Mouse (Mus musculus) adrenal gland, adult (tissue): ENCODE data around the gene Gstt3.
"Not testable (repeated sequence)": the region's sequence is repeated elsewhere in the genome, so short reads cannot be mapped to it uniquely, and the experiment has no call there.

Source experiments
- DNase-seq, 2 experiments: peaks; one replicate each; pipeline ENCODE4 v3.0.0; 2022 to 2023; ENCODE audit warnings: low spot score in 1 of 2; ENCODE audit not compliant: inconsistent age in 2 of 2

Gene Gstt3

GRCm38 (mm10) chr10:75779206-75780174 is 1.7 kb downstream of the Gstt3 start:
- peak in 1 of 2 experiments; percentile 44 for DNase-seq

GRCm38 (mm10) chr10:75777885-75778284 is 3.3 kb downstream of the Gstt3 start:
- no peak for DNase-seq

GRCm38 (mm10) chr10:75776562-75776961 is 4.7 kb downstream of the Gstt3 start:
- DNase-seq, result no peak

GRCm38 (mm10) chr10:75774587-75774986 is 6.6 kb downstream of the Gstt3 start:
- no peak for DNase-seq

GRCm38 (mm10) chr10:75774102-75774501 is 7.1 kb downstream of the Gstt3 start:
- peak in 1 of 2 experiments; percentile 33 for DNase-seq

GRCm38 (mm10) chr10:75772795-75773664 is 8.2 kb downstream of the Gstt3 start, which contains the start of gene Ddt:
Ddt (minus strand) TSS chr10:75773414.
- DNase-seq, result peak; percentile 88 to 93

GRCm38 (mm10) chr10:75767756-75768155 is 13.5 kb downstream of the Gstt3 start:
- DNase-seq, result not testable (repeated sequence)

GRCm38 (mm10) chr10:75766856-75767255 is 14.4 kb downstream of the Gstt3 start:
- DNase-seq, result no peak

- DNase-seq, result peak; percentile 72 to 91
Measured at GRCm38 (mm10) chr10:75764519-75765473, 16.4 kb downstream of the Gstt3 start.

GRCm38 (mm10) chr10:75763682-75764518 is 17.3 kb downstream of the Gstt3 start, which contains the start of gene Cabin1:
Cabin1 (minus strand) TSS chr10:75764341.
- peak; percentile 97 to 99 for DNase-seq

- DNase-seq, result no peak
Measured at GRCm38 (mm10) chr10:75762413-75762812, 18.8 kb downstream of the Gstt3 start.

GRCm38 (mm10) chr10:75760311-75760710 is 20.9 kb downstream of the Gstt3 start:
- DNase-seq, result no peak

GRCm38 (mm10) chr10:75756719-75757118 is 24.5 kb downstream of the Gstt3 start:
- no peak for DNase-seq

- DNase-seq, result peak; percentile 66 to 93
Measured at GRCm38 (mm10) chr10:75744017-75744416, 37.2 kb downstream of the Gstt3 start.

- no peak for DNase-seq
Measured at GRCm38 (mm10) chr10:75743369-75743768, 37.8 kb downstream of the Gstt3 start.

GRCm38 (mm10) chr10:75740866-75741265 is 40.3 kb downstream of the Gstt3 start:
- DNase-seq, result peak in 1 of 2 experiments; percentile 82

GRCm38 (mm10) chr10:75725449-75725848 is 55.8 kb downstream of the Gstt3 start:
- DNase-seq, result no peak
